23 mouse cellular contexts compared by ENCODE assay signal in the genomic region with DNA sequence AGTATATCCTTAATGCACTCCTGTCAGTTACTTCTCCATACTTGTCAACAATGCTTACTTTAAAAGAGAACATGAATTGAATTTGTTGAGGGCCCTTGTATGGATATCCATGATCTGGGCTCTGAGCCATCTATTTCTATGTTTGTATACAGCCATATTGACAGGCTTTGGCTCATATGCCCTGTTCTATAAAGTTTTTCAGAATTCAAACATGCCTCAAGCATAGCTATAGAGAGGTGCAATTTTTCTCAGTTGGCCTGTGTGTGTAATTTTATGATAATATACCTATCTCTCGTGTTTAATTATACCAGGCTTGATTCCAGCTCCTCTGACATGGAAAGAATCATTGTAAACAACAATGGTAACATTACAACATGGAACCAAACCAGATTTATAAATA.
DNase-seq lines count a peak whose midpoint lies in the region; ATAC-seq lines count a peak whose summit lies in the region.
"Had no signal": no experiment of that assay in that cellular context is flagged by ENCODE, and none has a peak within 500 bp of the region (broad histone marks: within the 10 kb centered on the region; RNA-seq: fewer than 3 reads in every experiment).

No protein-coding gene starts in this region.

- no peaks in the 10 kb centered on the region for H3K27me3 ChIP-seq in forebrain, embryonic 13.5 days
- H3K27me3 ChIP-seq in forebrain, embryonic 10.5 days (ENCODE audit: poor library complexity, severe bottlenecking) = no peaks in the 10 kb centered on the region
- no peaks in the 10 kb centered on the region for H3K27me3 ChIP-seq in forebrain, embryonic 15.5 days
- H3K27me3 ChIP-seq in forebrain, embryonic 11.5 days (ENCODE audit: control insufficient read depth, insufficient read depth, low read length) = no peaks in the 10 kb centered on the region
- H3K27me3 ChIP-seq in forebrain, embryonic 16.5 days (replicated peaks; ENCODE audit: control insufficient read depth, insufficient read depth, low read length) = no peaks in the 10 kb centered on the region
- H3K27me3 ChIP-seq: CH12.LX; embryonic facial prominence, embryonic 12.5 days; embryonic facial prominence, embryonic 15.5 days; Patski had no signal

- H3K9ac ChIP-seq in forebrain, embryonic 13.5 days = no peak overlapping the region
- H3K9ac ChIP-seq in forebrain, embryonic 15.5 days (replicated peaks) = no peak overlapping the region
- H3K9ac ChIP-seq in forebrain, embryonic 11.5 days (ENCODE audit: low read length) = no peak overlapping the region
- H3K9ac ChIP-seq in forebrain, embryonic 16.5 days (replicated peaks; ENCODE audit: low read depth, low read length) = no peak overlapping the region
- H3K9ac ChIP-seq: embryonic facial prominence, embryonic 12.5 days; embryonic facial prominence, embryonic 15.5 days had no signal

- no peaks in the 10 kb centered on the region for H3K9me3 ChIP-seq in forebrain, embryonic 13.5 days (replicated peaks)
- H3K9me3 ChIP-seq in forebrain, embryonic 10.5 days = no peaks in the 10 kb centered on the region
- H3K9me3 ChIP-seq in forebrain, embryonic 15.5 days = no peaks in the 10 kb centered on the region
- H3K9me3 ChIP-seq in forebrain, embryonic 11.5 days (ENCODE audit: control insufficient read depth, low read length) = no peaks in the 10 kb centered on the region
- H3K9me3 ChIP-seq in forebrain, embryonic 16.5 days (ENCODE audit: control insufficient read depth, low read length) = no peaks in the 10 kb centered on the region
- H3K9me3 ChIP-seq: embryonic facial prominence, embryonic 12.5 days; embryonic facial prominence, embryonic 15.5 days had no signal

- H3K4me3 ChIP-seq in forebrain, embryonic 13.5 days = no peak overlapping the region
- H3K4me3 ChIP-seq in forebrain, embryonic 10.5 days = no peak overlapping the region
- H3K4me3 ChIP-seq in forebrain, embryonic 15.5 days = no peak overlapping the region
- H3K4me3 ChIP-seq in forebrain, embryonic 11.5 days (ENCODE audit: low read depth, low read length) = no peak overlapping the region
- H3K4me3 ChIP-seq in forebrain, embryonic 16.5 days (replicated peaks; ENCODE audit: low read length) = no peak overlapping the region
- H3K4me3 ChIP-seq: embryonic facial prominence, embryonic 12.5 days; embryonic facial prominence, embryonic 15.5 days; erythroblast, embryonic 14.5 days; gastrocnemius, adult 2 months had no signal

- H3K27ac ChIP-seq in forebrain, embryonic 13.5 days = no peak overlapping the region
- H3K27ac ChIP-seq in forebrain, embryonic 10.5 days = no peak overlapping the region
- no peak overlapping the region for H3K27ac ChIP-seq in forebrain, embryonic 15.5 days (replicated peaks)
- H3K27ac ChIP-seq in forebrain, embryonic 11.5 days (ENCODE audit: low read depth, low read length) = no peak overlapping the region
- H3K27ac ChIP-seq in forebrain, embryonic 16.5 days (ENCODE audit: low read length) = no peak overlapping the region
- H3K27ac ChIP-seq: embryonic facial prominence, embryonic 12.5 days; embryonic facial prominence, embryonic 15.5 days; gastrocnemius, adult 2 months had no signal

- H3K4me1 ChIP-seq in forebrain, embryonic 13.5 days = no peaks in the 10 kb centered on the region
- H3K4me1 ChIP-seq in forebrain, embryonic 10.5 days = no peaks in the 10 kb centered on the region
- no peaks in the 10 kb centered on the region for H3K4me1 ChIP-seq in forebrain, embryonic 15.5 days
- H3K4me1 ChIP-seq in forebrain, embryonic 11.5 days (replicated peaks; ENCODE audit: control insufficient read depth, insufficient read depth, low read length) = no peaks in the 10 kb centered on the region
- H3K4me1 ChIP-seq in forebrain, embryonic 16.5 days (replicated peaks; ENCODE audit: control insufficient read depth, insufficient read depth, low read length) = no peaks in the 10 kb centered on the region
- H3K4me1 ChIP-seq: embryonic facial prominence, embryonic 12.5 days; embryonic facial prominence, embryonic 15.5 days had no signal

- no peak for DNase-seq in forebrain, embryonic 10.5 days (ENCODE audit: extremely low spot score, low spot score)
- no peak for DNase-seq in forebrain, embryonic 11.5 days (ENCODE audit: low spot score)
- DNase-seq in adrenal gland, postnatal 36 days = no peak
- DNase-seq in embryo, embryonic 11 days = no peak
- DNase-seq: adrenal gland, adult 8-10 months; adrenal gland, postnatal 14 days; cerebellum, adult 11-12 months; cerebellum, adult 2 months; cerebellum, adult 9-10 months; cerebellum, postnatal 10 days; cerebellum, postnatal 25 days; gastrocnemius, adult 2 months; gastrocnemius, postnatal 10 days had no signal

- 0 out of 2 replicates have a peak, but pooled peaks have one; percentile 38 for ATAC-seq in forebrain, embryonic 13.5 days
- peak; percentile 51; the same call in 1 of the 2 replicates for ATAC-seq in forebrain, embryonic 15.5 days (replicated peaks)
- no peak for ATAC-seq in forebrain, embryonic 11.5 days (replicated peaks; ENCODE audit: low FRiP score)
- peak; percentile 85 for ATAC-seq in forebrain, embryonic 16.5 days
- ATAC-seq: activated CD4-positive, CD25-positive, alpha-beta regulatory T cell, adult 4 months; Patski had no signal

- H3K4me2 ChIP-seq in forebrain, embryonic 13.5 days = no peak overlapping the region
- no peak overlapping the region for H3K4me2 ChIP-seq in forebrain, embryonic 15.5 days (replicated peaks)
- H3K4me2 ChIP-seq in forebrain, embryonic 11.5 days (ENCODE audit: low read depth, low read length, severe bottlenecking) = no peak overlapping the region
- no peak overlapping the region for H3K4me2 ChIP-seq in forebrain, embryonic 16.5 days (ENCODE audit: low read length)
- H3K4me2 ChIP-seq: embryonic facial prominence, embryonic 12.5 days; embryonic facial prominence, embryonic 15.5 days had no signal

- H3K36me3 ChIP-seq in forebrain, embryonic 13.5 days (ENCODE audit: poor library complexity, severe bottlenecking) = no peaks in the 10 kb centered on the region
- H3K36me3 ChIP-seq in forebrain, embryonic 10.5 days (replicated peaks) = no peaks in the 10 kb centered on the region
- no peaks in the 10 kb centered on the region for H3K36me3 ChIP-seq in forebrain, embryonic 15.5 days
- no peaks in the 10 kb centered on the region for H3K36me3 ChIP-seq in forebrain, embryonic 11.5 days (ENCODE audit: control insufficient read depth, insufficient read depth, low read length)
- H3K36me3 ChIP-seq in forebrain, embryonic 16.5 days (ENCODE audit: control insufficient read depth, insufficient read depth) = no peaks in the 10 kb centered on the region
- H3K36me3 ChIP-seq: embryonic facial prominence, embryonic 12.5 days; embryonic facial prominence, embryonic 15.5 days; G1E had no signal

- 69% methylated on average over 1 of the region's 1 CpGs for WGBS in forebrain, embryonic 13.5 days
- 86% methylated on average over 1 of the region's 1 CpGs for WGBS in forebrain, embryonic 10.5 days
- 44% methylated on average over 1 of the region's 1 CpGs for WGBS in forebrain, embryonic 15.5 days
- 84% methylated on average over 1 of the region's 1 CpGs for WGBS in forebrain, embryonic 11.5 days
- 27% methylated on average over 1 of the region's 1 CpGs for WGBS in forebrain, embryonic 16.5 days
